Mouse (Mus musculus) frontal cortex, postnatal 36 days (tissue): ENCODE results near the gene Rptor.

ENCODE experiments used
- DNase-seq, 2 experiments: peaks; one replicate each; pipeline ENCODE4 v3.0.0; 2022; ENCODE audit warnings: low spot score in 2 of 2

Gene Rptor

DNA sequence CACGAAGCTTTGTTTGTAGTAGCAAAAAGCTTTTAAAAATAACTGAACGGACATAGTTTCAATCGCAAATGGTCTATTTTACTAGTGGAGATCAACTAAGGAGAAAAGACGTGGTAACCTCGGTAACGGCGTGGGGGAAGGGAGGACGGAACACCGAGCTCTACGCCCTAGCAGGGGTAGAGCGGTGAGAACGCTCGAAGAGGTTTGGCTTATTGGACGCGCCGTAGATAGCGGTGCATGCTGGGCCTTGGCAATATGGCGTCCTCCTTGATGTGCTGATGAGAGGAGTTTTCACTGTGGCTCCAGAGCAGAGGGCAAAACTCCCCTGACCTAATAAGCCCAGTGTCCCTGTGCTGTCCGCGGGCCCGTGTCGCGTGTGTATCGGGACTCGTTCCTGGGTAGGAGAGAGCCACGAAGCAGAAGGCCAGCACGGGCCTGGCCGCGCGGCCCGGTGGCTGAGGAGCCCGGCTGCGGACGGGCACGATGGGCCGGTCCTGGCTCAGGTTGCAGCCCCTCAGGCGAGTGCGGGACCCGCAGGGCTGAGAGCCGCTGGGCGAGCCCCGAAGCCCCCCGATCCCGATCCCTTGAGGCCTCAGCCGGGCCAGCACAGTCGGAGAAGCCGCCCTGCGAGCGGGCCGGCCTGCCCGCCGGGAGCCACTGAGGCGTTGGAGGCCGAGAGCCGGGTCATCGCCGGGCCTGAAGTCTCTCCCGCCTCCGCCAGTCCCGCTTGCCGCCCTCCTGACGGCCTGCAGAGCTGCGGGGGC is at the start of gene Rptor:
Gene Rptor, plus strand, starts transcription at position 143 of the 764 bp plus-strand sequence.
- peak; percentile 99 to 100 for DNase-seq

- no peak for DNase-seq
These were observed 48.0 kb upstream of the Rptor start for GRCm38 (mm10) chr11:119554706-119555105.

DNA sequence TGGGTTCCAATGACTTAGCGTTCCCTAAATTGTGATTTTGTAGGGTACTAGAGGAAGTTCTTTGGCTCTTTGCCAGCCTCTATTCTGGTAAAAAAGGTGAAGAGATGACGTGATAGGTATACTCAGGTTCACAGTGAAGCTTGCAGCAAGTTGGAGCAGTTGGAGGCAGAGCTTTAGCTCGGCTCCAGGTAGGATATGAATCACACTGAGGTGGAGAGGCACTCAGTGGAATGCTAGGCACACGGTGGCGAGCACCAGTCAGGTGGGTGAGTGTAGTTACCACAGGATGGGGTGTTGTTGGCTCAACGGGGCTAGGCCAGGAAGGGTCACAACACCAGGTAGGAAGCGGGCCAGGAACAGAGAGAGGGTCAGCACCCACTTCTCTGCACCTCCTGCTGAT is 47.5 kb upstream of the Rptor start:
- no peak for DNase-seq

DNA sequence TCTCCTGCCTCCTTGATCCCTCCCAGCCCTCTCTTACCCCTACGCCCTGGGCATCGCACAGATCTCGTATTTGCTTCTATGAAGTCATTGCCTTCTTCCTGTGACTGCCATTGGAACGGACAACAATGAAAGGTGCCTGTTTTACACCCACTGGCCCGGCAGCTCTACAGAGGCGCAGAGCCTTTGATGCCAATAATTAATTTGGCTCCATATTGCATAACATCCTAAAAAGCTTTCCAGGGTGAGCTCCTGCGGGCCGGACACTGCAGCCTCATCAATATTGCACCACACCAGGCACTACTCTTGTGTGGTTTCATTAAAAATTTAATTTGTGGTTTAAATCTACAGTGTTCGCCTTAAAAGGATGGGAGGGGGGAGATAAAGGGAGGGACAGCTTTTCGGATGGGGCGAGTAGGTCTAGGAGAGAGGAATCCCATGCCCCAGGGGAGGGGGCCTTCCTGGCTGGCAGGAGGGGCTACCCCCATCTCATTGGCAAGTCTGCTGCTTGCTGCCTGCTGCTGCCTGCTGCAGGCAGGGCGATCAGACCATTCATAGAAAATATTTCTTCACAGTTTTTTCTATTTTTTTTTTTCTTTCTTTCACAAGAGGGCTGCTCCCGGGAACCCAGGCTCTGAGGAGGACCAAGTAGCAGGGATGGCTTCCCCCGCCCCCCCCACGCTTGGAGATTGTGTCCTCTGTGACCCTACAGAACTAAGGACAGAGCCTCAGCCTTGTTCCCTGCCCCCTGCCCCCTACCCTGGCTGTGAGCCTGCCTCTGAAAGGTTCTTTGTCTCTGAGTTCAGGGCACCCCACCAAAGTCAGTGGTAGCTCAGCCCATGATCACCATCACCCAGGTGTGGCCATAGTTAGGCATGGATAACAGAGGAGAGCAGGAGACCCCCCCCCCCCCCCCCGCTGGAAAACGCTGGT is 44.5 kb upstream of the Rptor start:
- DNase-seq = no peak

DNA sequence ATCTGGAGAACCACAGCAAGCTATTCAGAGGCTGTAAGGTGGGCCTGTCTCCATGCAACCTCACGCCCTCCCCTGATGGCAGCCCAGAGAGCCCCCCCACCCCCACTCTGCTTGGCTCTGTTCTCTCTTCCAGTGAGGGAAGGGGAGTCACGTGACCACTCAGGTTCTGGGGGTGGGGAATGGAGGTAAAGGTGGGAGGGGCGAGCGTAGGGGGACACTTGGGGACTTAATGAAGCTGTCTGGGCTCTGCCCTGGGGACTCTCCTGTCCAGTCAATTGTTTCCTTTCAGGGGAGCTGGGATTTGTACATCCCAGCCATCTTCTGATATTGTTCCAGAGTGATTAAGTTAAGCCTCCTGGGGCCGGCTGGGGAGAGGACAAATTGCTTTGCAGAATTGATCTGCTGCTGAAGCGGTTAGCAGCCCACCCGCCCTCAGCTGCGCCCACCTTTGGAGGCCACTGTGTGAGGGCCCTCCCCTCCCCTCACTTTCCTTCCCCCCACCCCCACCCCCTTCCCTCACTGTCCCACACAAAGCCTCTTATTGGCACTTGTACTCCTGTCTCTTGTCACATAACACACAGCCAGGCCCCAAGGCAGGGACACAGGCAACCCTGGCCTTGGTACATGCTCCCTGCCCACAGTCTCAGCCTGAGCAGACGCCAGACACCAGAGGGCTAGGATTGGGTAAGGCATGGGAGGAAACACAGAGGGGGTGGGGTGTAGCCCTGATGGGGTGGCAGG is 43.7 kb upstream of the Rptor start:
- no peak for DNase-seq

- DNase-seq = no peak
These were observed 40.4 kb upstream of the Rptor start for GRCm38 (mm10) chr11:119562286-119562685.

DNA sequence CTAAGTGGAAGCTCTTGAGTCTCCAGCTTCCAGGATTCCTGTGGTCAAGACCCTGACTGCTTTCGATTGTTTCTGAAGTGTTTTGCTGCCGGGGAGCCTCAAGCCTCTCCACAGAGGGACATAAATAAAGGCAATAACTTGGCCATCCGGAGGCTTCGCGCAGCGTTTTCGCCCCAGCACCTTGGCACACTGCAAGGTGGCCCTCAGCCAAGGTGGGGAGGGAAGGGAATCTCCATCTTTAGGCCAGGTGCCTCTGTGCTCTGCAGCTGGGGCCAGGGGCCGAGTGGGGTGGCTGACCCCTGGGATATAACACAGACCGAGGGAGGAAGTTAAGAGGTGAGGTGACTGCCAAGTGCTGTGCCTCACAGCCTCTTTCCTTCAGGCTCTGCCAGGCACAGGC is 39.5 kb upstream of the Rptor start:
- DNase-seq = no peak

DNA sequence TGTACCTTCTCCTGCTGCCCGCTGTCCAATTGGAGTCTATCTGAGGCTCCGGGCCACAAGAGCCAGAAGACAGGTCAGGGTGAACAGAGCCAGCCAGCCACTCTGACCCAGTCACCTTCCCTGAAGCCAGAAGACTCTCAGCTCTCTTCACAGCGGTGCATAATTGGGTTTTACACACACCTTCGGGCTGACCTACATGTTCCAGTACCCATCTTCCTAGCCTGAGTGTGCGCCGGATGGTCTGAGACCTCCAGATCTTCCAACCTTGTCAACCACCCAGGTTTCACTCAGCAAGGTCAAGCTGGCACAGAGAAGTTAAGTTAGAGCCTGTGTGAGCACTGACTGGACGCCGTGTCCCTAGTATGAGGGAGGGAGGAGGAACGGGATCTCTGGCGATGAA is 38.3 kb upstream of the Rptor start:
- DNase-seq = no peak

- no peak for DNase-seq
These were observed 37.7 kb upstream of the Rptor start for GRCm38 (mm10) chr11:119565021-119565420.

GRCm38 (mm10) chr11:119565684-119566083 is 37.0 kb upstream of the Rptor start:
- peak in 1 of 2 experiments; percentile 52 for DNase-seq

DNA sequence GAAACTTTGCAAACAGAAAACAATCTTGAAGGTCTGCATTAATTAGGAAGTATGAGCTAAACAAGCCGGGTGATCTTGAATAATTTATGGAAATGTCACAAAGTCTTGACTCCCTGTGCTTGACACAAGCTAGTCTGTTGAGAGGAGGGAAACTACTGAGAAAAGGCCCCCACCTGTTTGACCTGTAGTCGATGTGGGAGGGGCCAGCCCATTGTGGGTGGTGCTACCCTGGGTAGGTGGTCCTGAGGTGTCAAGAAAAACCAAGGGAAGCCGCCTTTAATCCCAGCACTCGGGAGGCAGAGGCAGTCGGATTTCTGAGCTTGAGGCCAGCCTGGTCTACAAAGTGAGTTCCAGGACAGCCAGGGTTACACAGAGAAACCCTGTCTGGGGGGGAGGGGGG is 36.5 kb upstream of the Rptor start:
- no peak for DNase-seq

- DNase-seq = no peak
These were observed 30.2 kb upstream of the Rptor start for GRCm38 (mm10) chr11:119572316-119573010.

DNA sequence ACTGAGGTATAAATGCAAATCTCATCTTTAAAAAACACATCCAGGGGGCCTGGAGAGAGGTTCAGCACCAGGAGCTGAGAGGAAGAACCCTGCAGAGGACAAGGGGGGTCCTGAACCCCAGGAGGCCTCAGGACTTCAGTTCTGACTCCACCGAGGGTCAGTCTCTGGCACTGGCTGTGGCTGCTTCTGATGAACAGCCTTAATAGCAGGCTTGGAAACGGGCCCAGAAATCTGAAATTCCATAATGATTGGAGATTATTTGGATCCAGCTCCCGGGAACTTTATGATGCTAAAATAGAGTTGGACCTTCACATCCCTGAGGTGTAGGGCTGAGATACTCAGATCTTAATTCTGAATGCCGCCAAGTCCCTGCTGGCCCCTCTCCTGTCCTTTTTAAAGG is 25.9 kb upstream of the Rptor start:
- DNase-seq = no peak

DNA sequence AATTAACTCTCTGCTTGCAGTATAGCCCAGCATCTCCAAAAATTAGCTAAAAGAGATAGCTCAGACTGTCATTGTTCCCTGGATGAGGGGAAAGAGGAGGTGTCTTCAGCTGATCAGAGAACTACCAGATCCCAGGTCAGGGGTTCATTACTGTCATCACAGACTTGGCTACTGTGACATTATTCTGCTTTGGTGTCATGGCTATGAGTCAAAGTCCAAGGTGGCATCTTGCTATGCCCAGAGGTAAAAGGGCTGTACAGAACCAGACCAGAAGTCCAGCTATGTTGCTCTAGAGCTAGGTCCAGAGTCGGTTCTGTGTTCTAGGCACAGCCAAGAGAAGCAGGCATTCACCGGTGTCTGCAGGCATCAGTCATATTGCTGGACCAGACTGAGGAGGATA is 25.0 kb upstream of the Rptor start:
- no peak for DNase-seq

GRCm38 (mm10) chr11:119586511-119586910 is 16.2 kb upstream of the Rptor start:
- DNase-seq = no peak

DNA sequence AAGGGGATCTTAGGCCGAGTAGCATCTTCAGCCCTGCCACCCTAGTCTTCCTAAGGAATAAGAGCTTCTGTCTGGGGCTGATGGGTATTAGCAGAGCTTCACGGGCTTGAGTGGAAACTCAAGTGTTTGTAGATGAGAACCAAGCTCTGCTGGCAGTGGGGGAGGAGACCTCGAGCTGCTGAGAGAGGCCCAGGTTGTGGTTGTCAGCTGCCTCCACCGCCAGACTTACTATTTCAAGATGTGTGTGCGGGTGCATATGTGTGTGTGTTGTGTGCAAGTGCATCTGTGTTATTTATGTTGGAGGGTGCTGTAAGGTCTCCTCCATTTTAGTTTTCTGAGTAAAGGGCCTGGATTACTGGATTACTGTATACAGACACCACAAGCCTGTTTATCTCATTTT is 15.6 kb upstream of the Rptor start:
- DNase-seq = no peak

- DNase-seq = no peak
These were observed 13.5 kb upstream of the Rptor start for GRCm38 (mm10) chr11:119589242-119589641.

GRCm38 (mm10) chr11:119593966-119594365 is 8.7 kb upstream of the Rptor start:
- no peak for DNase-seq

GRCm38 (mm10) chr11:119598856-119599255 is 3.8 kb upstream of the Rptor start:
- DNase-seq = no peak

DNA sequence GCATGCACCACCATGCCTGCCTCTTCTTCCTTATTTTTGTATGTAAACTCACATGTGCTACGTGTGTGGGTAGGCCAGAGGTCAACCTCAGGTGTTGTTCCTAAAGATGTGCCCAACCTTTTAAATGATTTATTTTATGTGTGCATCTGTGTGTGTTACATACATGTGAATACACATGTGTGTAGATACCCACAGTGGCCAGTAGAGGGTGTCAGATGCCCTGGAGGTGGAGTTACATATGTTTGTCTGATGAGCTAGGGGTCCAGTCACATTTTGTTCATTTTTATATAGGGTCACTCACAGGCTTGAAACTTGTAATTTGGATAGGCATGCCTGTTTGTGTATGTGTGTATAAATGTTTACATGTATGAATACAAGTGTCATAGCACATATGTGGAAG is 2.4 kb upstream of the Rptor start:
- DNase-seq = no peak

GRCm38 (mm10) chr11:119602177-119602700 is 466 bp upstream of the Rptor start:
- DNase-seq = no peak
